Mouse (Mus musculus): ENCODE measurements at regions not wholly inside any gene's neighbourhood (a gene's known extent, or its start where the extent isn't known, plus 50 kb on each side); places are given as distances from the start of the nearest gene placed in this dataset.

- Histone ChIP-seq H3K4me1 (ENCODE audit: control insufficient read depth, insufficient read depth, low read length) (peaks cover 13% of the 10 kb centered on the region; the same call in 1 of the 2 replicates), H3K27ac (ENCODE audit: low read depth, low read length) (no peak overlapping the region), H3K4me3 (ENCODE audit: low read length) (no peak overlapping the region), H3K36me3 (ENCODE audit: control insufficient read depth, insufficient read depth, low read length) (no peaks in the 10 kb centered on the region), H3K4me2 (replicated peaks; ENCODE audit: low read depth, low read length) (no peak overlapping the region), H3K9me3 (ENCODE audit: control insufficient read depth, low read length) (no peaks in the 10 kb centered on the region), H3K27me3 (ENCODE audit: control insufficient read depth, insufficient read depth, low read length) (no peaks in the 10 kb centered on the region), H3K9ac (ENCODE audit: low read depth, low read length) (no peak overlapping the region)
- ATAC-seq (ENCODE audit: low FRiP score, low TSS enrichment) = no peak
- WGBS = 90% methylated on average over 9 of the region's 9 CpGs
Measured at GRCm38 (mm10) chr3:50900566-50900965, 323.7 kb upstream of the Noct start.

DNA sequence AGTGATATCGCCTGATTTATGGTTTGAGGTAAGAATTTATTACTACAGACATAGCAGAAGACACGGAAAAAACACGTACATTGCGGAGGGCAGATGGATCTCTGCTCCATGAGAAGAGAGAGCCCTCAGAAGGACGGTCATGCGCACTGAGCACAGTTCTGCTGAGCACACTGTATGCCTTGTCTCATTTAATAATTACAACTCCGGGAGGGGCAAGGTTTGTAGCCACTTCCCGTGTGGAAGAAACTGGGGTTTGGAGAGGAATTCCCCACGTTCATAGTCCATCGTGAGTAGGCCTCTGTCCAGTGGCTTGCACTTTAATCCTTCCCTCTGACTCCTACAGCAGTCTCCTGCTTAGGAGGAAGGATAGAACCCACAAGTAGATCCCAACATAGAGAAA lies 322.9 kb upstream of the Noct start:
- ATAC-seq (ENCODE audit: low FRiP score, low TSS enrichment) = no peak
- no peak overlapping the region for H3K27ac ChIP-seq (ENCODE audit: low read depth, low read length)
- no peaks in the 10 kb centered on the region for H3K27me3 ChIP-seq (ENCODE audit: control insufficient read depth, insufficient read depth, low read length)
- no peak overlapping the region for H3K9ac ChIP-seq (ENCODE audit: low read depth, low read length)
- H3K4me1 ChIP-seq (ENCODE audit: control insufficient read depth, insufficient read depth, low read length) = peaks cover 16% of the 10 kb centered on the region; the same call in 1 of the 2 replicates
- H3K4me3 ChIP-seq (ENCODE audit: low read length) = no peak overlapping the region
- no peak overlapping the region for H3K4me2 ChIP-seq (replicated peaks; ENCODE audit: low read depth, low read length)
- WGBS = 88% methylated on average over 10 of the region's 10 CpGs
- no peaks in the 10 kb centered on the region for H3K36me3 ChIP-seq (ENCODE audit: control insufficient read depth, insufficient read depth, low read length)
- H3K9me3 ChIP-seq (ENCODE audit: control insufficient read depth, low read length) = no peaks in the 10 kb centered on the region

- no peaks in the 10 kb centered on the region for H3K27me3 ChIP-seq (ENCODE audit: control insufficient read depth, insufficient read depth, low read length)
- no peak for ATAC-seq (ENCODE audit: low FRiP score, low TSS enrichment)
- no peaks in the 10 kb centered on the region for H3K9me3 ChIP-seq (ENCODE audit: control insufficient read depth, low read length)
- WGBS = 56% methylated on average over 7 of the region's 7 CpGs
- no peak overlapping the region for H3K27ac ChIP-seq (ENCODE audit: low read depth, low read length)
- H3K4me1 ChIP-seq (ENCODE audit: control insufficient read depth, insufficient read depth, low read length) = peaks cover 19% of the 10 kb centered on the region; the same call in 1 of the 2 replicates
- H3K9ac ChIP-seq (ENCODE audit: low read depth, low read length) = no peak overlapping the region
- H3K36me3 ChIP-seq (ENCODE audit: control insufficient read depth, insufficient read depth, low read length) = no peaks in the 10 kb centered on the region
- no peak overlapping the region for H3K4me3 ChIP-seq (ENCODE audit: low read length)
- H3K4me2 ChIP-seq (replicated peaks; ENCODE audit: low read depth, low read length) = no peak overlapping the region
Measured at GRCm38 (mm10) chr3:50902933-50903332, 321.3 kb upstream of the Noct start.

- Histone ChIP-seq H3K27ac (ENCODE audit: low read depth, low read length) (peak overlapping the region; percentile 30; the same call in 1 of the 2 replicates), H3K4me2 (replicated peaks; ENCODE audit: low read depth, low read length) (peak overlapping the region; percentile 49), H3K4me3 (ENCODE audit: low read length) (no peak overlapping the region), H3K4me1 (ENCODE audit: control insufficient read depth, insufficient read depth, low read length) (peaks cover 19% of the 10 kb centered on the region; the same call in 1 of the 2 replicates), H3K9me3 (ENCODE audit: control insufficient read depth, low read length) (no peaks in the 10 kb centered on the region), H3K36me3 (ENCODE audit: control insufficient read depth, insufficient read depth, low read length) (no peaks in the 10 kb centered on the region), H3K27me3 (ENCODE audit: control insufficient read depth, insufficient read depth, low read length) (no peaks in the 10 kb centered on the region), H3K9ac (ENCODE audit: low read depth, low read length) (no peak overlapping the region)
- peak; percentile 72; the same call in 1 of the 2 replicates for ATAC-seq (ENCODE audit: low FRiP score, low TSS enrichment)
- 22% methylated on average over 7 of the region's 7 CpGs for WGBS
Measured at GRCm38 (mm10) chr3:50904716-50905116, 319.5 kb upstream of the Noct start.

GRCm38 (mm10) chr3:50905274-50905992 lies 318.8 kb upstream of the Noct start:
- H3K27me3 ChIP-seq (ENCODE audit: control insufficient read depth, insufficient read depth, low read length) = no peaks in the 10 kb centered on the region
- peak overlapping the region; percentile 65; the same call in 1 of the 2 replicates for H3K27ac ChIP-seq (ENCODE audit: low read depth, low read length)
- peaks cover 19% of the 10 kb centered on the region; the same call in 1 of the 2 replicates for H3K4me1 ChIP-seq (ENCODE audit: control insufficient read depth, insufficient read depth, low read length)
- H3K36me3 ChIP-seq (ENCODE audit: control insufficient read depth, insufficient read depth, low read length) = no peaks in the 10 kb centered on the region
- no peak overlapping the region for H3K9ac ChIP-seq (ENCODE audit: low read depth, low read length)
- 12% methylated on average over 16 of the region's 16 CpGs for WGBS
- no peaks in the 10 kb centered on the region for H3K9me3 ChIP-seq (ENCODE audit: control insufficient read depth, low read length)
- peak overlapping the region; percentile 49 for H3K4me2 ChIP-seq (replicated peaks; ENCODE audit: low read depth, low read length)
- peak overlapping the region; percentile 35; the same call in 1 of the 2 replicates for H3K4me3 ChIP-seq (ENCODE audit: low read length)
- peak; percentile 68 for ATAC-seq (ENCODE audit: low FRiP score, low TSS enrichment)

DNA sequence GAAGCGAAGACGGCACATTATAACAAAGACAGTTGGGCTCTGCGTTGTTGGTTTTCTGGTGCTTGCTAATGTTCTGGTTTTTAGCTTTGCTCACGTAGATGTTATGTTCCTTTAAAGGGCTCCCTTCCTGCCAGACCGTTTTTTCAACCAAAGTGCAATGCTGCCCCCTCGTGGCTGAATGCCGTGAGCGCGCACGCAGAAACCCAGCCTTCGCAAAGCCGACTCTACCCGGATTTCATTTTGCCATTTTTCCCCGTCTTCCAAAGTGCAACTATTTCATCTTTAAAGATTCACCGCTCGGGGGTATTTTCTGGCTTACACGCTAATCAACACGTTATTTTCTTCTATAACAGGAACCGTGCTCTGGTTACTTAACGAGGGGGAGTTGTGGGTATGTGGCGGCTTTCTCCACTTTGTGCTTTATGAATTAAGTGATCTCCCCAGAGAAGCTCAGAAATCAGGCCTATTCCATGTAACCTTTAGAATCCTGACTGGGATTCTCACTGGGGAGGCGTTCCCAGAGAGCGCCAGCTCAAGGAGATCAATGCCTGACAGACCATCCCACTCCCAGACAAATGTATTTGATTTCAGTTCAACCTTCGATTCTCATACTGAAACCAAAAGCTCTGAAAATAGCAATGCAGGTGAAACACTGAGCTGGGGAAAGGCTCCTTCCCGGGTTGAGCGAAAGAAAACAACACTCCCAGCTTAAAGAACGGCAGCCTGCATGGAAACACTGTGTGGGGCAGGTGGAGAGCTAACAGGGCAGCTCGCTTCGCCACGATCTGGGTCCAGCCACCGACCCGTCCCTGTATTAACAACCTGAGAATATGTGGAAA lies 318.0 kb upstream of the Noct start:
- peak overlapping the region; percentile 44; the same call in 1 of the 2 replicates for H3K9ac ChIP-seq (ENCODE audit: low read depth, low read length)
- no peaks in the 10 kb centered on the region for H3K27me3 ChIP-seq (ENCODE audit: control insufficient read depth, insufficient read depth, low read length)
- H3K9me3 ChIP-seq (ENCODE audit: control insufficient read depth, low read length) = no peaks in the 10 kb centered on the region
- peak overlapping the region; percentile 35 for H3K4me3 ChIP-seq (ENCODE audit: low read length)
- H3K36me3 ChIP-seq (ENCODE audit: control insufficient read depth, insufficient read depth, low read length) = no peaks in the 10 kb centered on the region
- H3K4me2 ChIP-seq (replicated peaks; ENCODE audit: low read depth, low read length) = peak overlapping the region; percentile 49
- 12% methylated on average over 32 of the region's 32 CpGs for WGBS
- ATAC-seq (ENCODE audit: low FRiP score, low TSS enrichment) = peak; percentile 53
- no peak overlapping the region for H3K27ac ChIP-seq (ENCODE audit: low read depth, low read length)
- peaks cover 19% of the 10 kb centered on the region; the same call in 1 of the 2 replicates for H3K4me1 ChIP-seq (ENCODE audit: control insufficient read depth, insufficient read depth, low read length)

- Histone ChIP-seq H3K36me3 (ENCODE audit: control insufficient read depth, insufficient read depth, low read length) (no peaks in the 10 kb centered on the region), H3K9ac (ENCODE audit: low read depth, low read length) (no peak overlapping the region), H3K4me3 (ENCODE audit: low read length) (no peak overlapping the region), H3K4me2 (replicated peaks; ENCODE audit: low read depth, low read length) (no peak overlapping the region), H3K4me1 (ENCODE audit: control insufficient read depth, insufficient read depth, low read length) (peaks cover 2% of the 10 kb centered on the region; the same call in 1 of the 2 replicates), H3K27me3 (ENCODE audit: control insufficient read depth, insufficient read depth, low read length) (no peaks in the 10 kb centered on the region), H3K9me3 (ENCODE audit: control insufficient read depth, low read length) (no peaks in the 10 kb centered on the region), H3K27ac (ENCODE audit: low read depth, low read length) (no peak overlapping the region)
- ATAC-seq (ENCODE audit: low FRiP score, low TSS enrichment) = no peak
- 83% methylated on average over 5 of the region's 5 CpGs for WGBS
Measured at GRCm38 (mm10) chr3:50912980-50913518, 311.2 kb upstream of the Noct start.

- no peak for ATAC-seq (ENCODE audit: low FRiP score, low TSS enrichment)
Measured at GRCm38 (mm10) chr3:50914866-50915365, 309.3 kb upstream of the Noct start.

More at GRCm38 (mm10) chr3:50914866-50915365, 309.3 kb upstream of the Noct start:
- Histone ChIP-seq H3K27ac (ENCODE audit: low read depth, low read length) (no peak overlapping the region), H3K9ac (ENCODE audit: low read depth, low read length) (no peak overlapping the region), H3K4me3 (ENCODE audit: low read length) (no peak overlapping the region), H3K27me3 (ENCODE audit: control insufficient read depth, insufficient read depth, low read length) (no peaks in the 10 kb centered on the region), H3K36me3 (ENCODE audit: control insufficient read depth, insufficient read depth, low read length) (no peaks in the 10 kb centered on the region), H3K9me3 (ENCODE audit: control insufficient read depth, low read length) (no peaks in the 10 kb centered on the region), H3K4me2 (replicated peaks; ENCODE audit: low read depth, low read length) (no peak overlapping the region), H3K4me1 (ENCODE audit: control insufficient read depth, insufficient read depth, low read length) (peaks cover 2% of the 10 kb centered on the region; the same call in 1 of the 2 replicates)
- WGBS = 76% methylated on average over 14 of the region's 14 CpGs

Data from kidney, embryonic 14.5 days (tissue).